Mouse (Mus musculus): ENCODE measurements at regions not wholly inside any gene's neighbourhood (a gene's known extent, or its start where the extent isn't known, plus 50 kb on each side); places are given as distances from the start of the nearest gene placed in this dataset.

- no peak for DNase-seq (ENCODE audit: low spot score)
Measured at GRCm38 (mm10) chr4:131215682-131216081, 271.5 kb downstream of the Matn1 start.

DNA sequence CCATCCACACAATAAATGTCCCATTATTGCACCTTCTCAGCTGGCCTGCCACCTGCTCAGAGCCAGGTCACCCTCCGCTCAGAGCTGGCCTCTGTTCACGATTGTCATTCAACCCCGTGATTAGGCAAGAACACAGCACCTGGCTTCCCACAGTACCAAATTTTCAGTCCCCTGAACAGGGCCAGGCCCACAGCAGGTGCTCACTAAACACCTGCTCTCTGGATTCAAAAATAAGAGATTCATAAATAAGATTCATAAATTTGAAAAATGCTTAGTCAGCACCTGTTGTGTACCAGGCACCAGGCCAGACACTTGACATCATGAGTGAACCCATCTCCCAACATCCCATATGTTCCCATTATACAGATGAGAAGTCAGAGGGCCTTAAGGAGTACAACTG, 272.2 kb downstream of the Matn1 start:
- no peak for DNase-seq (ENCODE audit: low spot score)

DNA sequence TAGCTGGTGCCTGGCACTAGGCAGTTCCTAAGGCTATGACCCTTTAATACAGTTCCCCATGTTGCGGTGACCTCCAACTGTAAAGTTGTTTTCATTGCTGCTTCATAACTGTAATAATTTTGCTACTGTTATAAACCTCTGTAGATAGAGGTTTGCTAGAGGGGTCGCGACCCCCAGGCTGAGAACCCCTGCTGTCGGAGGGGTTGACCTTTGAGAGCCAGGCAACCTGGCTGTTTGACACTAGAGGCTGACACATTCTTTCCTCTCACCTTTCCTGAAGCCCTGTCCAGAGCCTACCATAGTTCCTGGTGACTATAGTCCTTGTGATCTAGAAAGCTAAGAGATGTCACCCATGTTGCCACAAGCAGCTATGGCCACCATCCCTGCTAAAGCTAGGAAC, 272.9 kb downstream of the Matn1 start:
- no peak for DNase-seq (ENCODE audit: low spot score)

- DNase-seq (ENCODE audit: low spot score), result no peak
Measured at GRCm38 (mm10) chr4:131217571-131218155, 273.5 kb downstream of the Matn1 start.

DNA sequence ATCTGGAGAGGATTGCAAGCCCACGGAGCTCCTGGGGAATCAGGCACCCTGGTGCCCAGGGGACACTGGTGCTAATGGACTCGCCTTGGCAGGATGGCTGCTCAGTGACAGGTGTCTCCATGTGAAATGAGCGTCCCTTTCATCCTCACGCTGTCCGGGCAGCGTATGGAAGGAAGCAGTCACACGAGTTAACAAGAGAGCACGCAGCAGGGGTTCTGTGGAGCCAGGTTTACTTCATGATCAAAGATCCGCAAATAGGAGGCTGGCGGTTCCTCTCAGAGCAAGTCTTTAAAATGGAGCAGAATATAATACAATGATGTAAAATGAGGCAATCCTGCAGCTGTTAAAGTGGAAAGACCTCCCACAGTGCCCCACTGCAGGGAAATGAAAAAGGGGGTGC, 276.8 kb downstream of the Matn1 start:
- DNase-seq (ENCODE audit: low spot score), result no peak

GRCm38 (mm10) chr4:131230361-131230760, 286.2 kb downstream of the Matn1 start:
- no peak for DNase-seq (ENCODE audit: low spot score)

DNA sequence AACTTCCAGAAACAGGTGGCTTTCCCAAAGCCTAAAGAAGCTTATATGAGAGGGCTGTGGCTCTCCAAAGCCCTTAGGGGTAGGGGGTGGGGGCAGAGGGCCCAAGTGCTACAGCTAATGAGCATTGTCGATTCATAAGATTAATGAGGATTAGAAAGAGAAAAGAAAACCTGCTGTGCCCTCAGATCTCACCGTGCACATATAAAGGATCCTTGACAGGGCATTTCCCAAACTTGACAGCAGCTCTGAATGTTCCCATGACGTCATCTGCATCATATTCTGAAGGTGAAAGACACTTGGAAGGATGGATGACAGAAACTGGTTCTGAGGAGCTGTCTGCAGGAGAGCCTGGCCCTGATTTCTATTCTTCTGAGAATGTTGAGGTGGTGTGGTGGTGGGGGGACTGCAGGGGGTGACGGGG, 292.4 kb downstream of the Matn1 start:
- DNase-seq (ENCODE audit: low spot score), result no peak

DNA sequence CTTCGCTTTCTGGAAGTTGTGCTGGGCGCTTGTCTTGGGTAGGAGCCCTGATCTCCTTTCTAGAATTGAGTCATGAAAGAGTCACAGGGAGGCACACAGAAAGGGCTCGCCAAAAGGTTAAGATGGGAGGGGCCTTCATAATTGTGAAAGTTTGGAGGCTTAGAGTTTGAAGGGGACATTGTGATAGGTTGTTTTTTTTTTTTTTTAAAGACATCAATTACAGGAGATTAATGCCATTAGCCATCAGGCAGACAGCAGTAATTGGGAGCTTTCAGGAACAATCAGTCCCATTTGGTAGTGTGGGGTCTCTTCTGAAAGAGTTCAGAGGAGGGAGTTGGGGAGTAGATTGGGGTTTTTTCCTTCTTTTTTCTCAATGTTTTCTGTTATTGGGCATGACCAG, 294.4 kb downstream of the Matn1 start:
- no peak for DNase-seq (ENCODE audit: low spot score)

GRCm38 (mm10) chr4:131239132-131239531, 294.9 kb downstream of the Matn1 start:
- DNase-seq (ENCODE audit: low spot score), result no peak

DNA sequence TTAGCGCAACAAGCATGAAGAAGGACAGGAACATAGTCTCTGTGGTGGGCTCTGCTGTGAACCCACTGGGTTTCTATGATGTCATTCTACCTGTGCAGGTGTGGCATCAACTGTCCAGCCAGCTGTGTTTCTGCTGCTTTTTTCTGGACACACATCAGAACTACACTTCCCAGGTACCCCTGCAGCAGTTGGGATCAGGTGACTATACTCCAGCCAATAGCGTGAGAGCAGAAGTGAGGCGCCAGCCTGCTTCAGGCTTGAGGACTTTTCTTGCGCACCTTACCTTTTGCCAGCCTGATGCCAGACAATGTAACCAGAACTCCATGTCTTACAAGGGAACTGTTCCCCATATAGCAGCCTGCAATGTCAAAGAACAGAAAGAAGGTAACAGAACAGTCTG, 296.3 kb downstream of the Matn1 start:
- no peak for DNase-seq (ENCODE audit: low spot score)

GRCm38 (mm10) chr4:131242250-131242649, 298.1 kb downstream of the Matn1 start:
- DNase-seq (ENCODE audit: low spot score), result no peak

DNA sequence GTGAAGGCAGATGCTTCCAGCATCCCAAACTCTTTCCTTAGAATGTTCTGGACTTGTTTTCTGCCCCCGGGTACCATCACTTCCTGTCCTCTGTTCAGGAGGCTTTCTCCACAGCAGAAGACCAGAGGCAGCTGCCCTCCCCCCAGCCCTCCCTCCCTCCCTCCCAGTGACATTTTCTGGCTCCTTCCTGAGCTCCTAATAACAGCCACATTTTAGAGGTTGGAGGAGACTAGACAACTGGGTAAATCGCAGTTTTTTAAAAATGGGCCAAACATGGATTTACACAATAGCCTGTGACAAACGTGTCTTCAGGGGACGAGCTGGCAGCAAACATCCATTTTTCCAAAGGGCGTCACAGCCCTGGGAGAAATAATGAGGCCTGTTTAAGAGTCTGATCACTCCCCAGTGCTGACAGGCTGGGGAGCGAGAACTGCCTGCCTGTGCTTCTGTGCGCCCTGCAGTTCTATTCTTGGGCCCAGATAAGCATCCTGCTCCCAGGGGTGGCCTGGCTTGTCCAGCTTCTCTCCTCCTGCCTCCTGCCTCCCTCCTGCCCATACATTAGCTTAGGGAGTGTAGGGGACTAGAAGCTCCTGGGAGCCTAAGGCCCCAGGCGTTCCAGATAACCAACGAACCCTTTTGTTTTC, 299.7 kb downstream of the Matn1 start:
- no peak for DNase-seq (ENCODE audit: low spot score)

DNA sequence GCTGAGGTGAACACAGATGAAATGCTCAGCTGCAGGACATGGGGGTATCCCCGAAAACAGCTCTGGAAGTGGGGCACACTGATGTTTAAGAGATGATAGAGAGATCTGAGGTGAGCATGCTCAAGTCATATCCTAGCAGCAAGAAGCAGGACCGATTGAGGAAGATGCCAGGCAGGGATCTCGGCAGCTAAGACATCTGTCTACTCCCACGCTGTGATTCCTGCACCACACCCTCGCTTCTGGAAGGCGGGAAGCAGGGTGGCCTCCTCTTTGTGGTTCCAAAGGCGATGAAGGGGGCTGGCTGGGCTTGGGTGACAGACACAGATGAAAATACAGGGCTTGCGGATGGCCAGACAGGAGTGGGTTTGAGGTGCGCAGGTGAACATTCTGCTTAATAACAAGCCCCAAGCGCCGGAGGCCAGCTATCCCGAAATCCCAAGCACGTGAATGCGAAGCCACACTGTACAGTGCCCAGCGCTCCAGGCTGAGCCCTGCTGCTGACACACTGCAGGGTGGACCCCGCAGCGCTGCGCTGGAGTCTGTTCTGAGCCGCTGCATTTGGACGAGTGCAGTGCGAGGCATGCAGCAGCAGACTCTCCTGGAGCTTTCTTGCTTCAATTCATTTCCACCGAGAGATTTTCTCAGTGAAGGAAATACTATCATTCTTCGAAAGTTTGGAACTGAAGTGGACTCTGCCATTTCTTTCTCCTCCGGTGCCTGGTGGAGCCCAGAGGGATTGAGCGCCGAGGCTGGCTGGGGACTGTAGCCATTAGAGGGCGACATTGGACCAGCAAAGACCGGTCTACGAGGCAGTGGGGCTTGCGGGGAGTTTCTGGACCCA, 308.6 kb downstream of the Matn1 start:
- DNase-seq (ENCODE audit: low spot score), result peak; percentile 27

DNA sequence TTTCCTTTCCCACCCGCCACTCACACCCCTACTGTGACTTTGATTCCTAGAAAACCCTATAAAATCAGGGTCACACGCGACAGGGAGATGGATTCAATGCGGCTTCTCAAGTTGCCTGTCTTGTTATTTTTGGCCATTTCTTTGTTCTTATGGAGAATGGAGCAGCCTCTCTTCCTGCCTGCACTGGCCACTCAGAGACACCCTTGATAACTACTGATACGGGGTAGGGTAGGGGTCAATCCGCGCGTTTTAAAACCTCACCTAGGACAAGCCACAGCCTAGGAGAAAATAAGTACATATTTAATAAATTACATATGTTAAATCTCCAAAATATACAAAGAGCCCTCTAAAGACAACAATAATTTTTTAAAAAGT, 309.2 kb downstream of the Matn1 start:
- no peak for DNase-seq (ENCODE audit: low spot score)

GRCm38 (mm10) chr4:131254243-131254642, 310.1 kb downstream of the Matn1 start:
- no peak for DNase-seq (ENCODE audit: low spot score)

GRCm38 (mm10) chr4:131254691-131255090, 310.5 kb downstream of the Matn1 start:
- DNase-seq (ENCODE audit: low spot score), result no peak

- DNase-seq (ENCODE audit: low spot score), result no peak
Measured at GRCm38 (mm10) chr4:131261236-131261635, 317.1 kb downstream of the Matn1 start.

DNA sequence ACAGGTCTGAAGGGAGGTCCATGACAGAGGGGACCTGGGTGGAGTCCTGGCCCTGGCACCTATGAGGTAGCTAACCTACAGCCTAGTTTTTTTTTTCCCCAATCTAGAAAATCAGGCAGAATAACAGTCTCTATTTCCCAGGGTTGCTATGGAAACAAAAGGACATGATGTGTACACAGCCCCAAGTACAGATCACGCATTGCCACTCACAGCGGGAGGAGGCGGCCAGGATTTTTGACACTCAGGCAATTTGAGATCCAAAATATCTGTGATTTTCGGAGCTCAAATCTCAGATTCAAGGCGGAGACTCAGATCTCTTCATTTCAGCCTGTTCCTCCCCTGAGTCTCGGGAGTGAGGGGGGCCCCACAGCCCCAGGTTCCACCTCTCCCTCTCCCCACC, 318.7 kb downstream of the Matn1 start:
- no peak for DNase-seq (ENCODE audit: low spot score)

- DNase-seq (ENCODE audit: low spot score), result no peak
Measured at GRCm38 (mm10) chr4:131266764-131267163, 322.6 kb downstream of the Matn1 start.

DNA sequence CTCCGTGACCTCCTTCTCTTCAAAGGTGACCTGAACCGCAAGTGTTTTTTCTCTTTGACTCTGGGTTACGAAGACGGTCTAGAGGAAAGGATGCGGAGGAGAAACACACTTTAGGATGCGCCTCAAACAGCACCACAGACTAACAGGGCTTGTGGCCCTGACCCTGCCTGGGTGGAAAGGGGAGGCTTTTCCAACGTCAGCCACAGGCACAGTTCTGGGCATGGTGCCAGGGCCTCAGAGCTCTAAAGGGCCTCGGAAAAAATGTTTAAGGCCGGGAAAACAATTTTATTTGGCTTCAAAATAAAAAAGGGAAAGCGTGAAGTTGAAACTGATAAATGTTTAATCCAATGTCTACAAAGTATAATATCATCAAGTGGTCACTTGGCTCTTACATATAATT, 323.6 kb downstream of the Matn1 start:
- DNase-seq (ENCODE audit: low spot score), result peak; percentile 77

DNA sequence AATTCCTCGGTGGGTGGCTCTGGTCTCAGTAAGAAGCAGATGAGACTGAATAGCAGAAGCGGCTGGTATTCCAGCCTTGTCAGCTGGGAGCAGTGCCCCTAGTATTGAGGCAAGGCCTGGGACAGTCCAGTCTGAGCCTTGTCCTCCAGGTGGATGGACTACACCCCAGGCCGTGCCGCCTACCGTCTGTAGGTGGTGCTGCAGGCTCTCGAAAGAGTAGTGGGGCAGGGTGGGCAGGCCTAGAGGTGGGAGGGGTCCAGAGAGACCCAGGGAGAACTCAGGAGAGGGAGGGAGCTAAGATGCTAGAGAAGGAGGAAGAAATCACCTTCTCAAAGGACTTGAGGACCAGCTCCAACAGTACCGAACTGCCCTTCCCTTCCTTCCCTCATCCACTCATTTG, 326.0 kb downstream of the Matn1 start:
- DNase-seq (ENCODE audit: low spot score), result no peak

- no peak for DNase-seq (ENCODE audit: low spot score)
Measured at GRCm38 (mm10) chr4:131272060-131272459, 327.9 kb downstream of the Matn1 start.

- DNase-seq (ENCODE audit: low spot score), result no peak
Measured at GRCm38 (mm10) chr4:131293560-131293959, 349.4 kb downstream of the Matn1 start.

Measured in ovary, adult 18-20 months (tissue).